Mouse (Mus musculus): Measurements from ENCODE around the gene Zkscan16. TPM values are rescaled to one million over a fixed set of nuclear protein-coding genes. Genes with fewer than 3 reads are reported as not detected.

Zkscan16 gene
- polyA plus RNA-seq, 1 experiment from 2014 or later, result 1.2 TPM

GRCm38 (mm10) chr4:59002948-59003805 is 59.7 kb downstream of the Zkscan16 start, which contains the start of gene Gm20503:
Gene Gm20503 (plus strand): TSS chr4:59003210.
- no peaks in the 10 kb centered on the region for H3K9me3 ChIP-seq (ENCODE audit: control insufficient read depth, low read length)
- peak; percentile 96 for ATAC-seq (ENCODE audit: low FRiP score, low TSS enrichment)
- H3K4me2 ChIP-seq (replicated peaks; ENCODE audit: low read depth, low read length), result peak within 1 kb of the TSS; percentile 60
- no peaks in the 10 kb centered on the region for H3K27me3 ChIP-seq (ENCODE audit: control insufficient read depth, insufficient read depth, low read length)
- peak within 1 kb of the TSS; percentile 80 for H3K27ac ChIP-seq (ENCODE audit: low read depth, low read length)
- peak within 1 kb of the TSS; percentile 91 for H3K9ac ChIP-seq (ENCODE audit: low read depth, low read length)
- H3K36me3 ChIP-seq (ENCODE audit: control insufficient read depth, insufficient read depth, low read length), result no peaks in the 10 kb centered on the region
- under 1% methylated on average over 78 of the region's 89 CpGs for WGBS
- H3K4me3 ChIP-seq (ENCODE audit: low read length), result peak within 1 kb of the TSS; percentile 88
- peaks cover 5% of the 10 kb centered on the region; the same call in 1 of the 2 replicates for H3K4me1 ChIP-seq (ENCODE audit: control insufficient read depth, insufficient read depth, low read length)

DNA sequence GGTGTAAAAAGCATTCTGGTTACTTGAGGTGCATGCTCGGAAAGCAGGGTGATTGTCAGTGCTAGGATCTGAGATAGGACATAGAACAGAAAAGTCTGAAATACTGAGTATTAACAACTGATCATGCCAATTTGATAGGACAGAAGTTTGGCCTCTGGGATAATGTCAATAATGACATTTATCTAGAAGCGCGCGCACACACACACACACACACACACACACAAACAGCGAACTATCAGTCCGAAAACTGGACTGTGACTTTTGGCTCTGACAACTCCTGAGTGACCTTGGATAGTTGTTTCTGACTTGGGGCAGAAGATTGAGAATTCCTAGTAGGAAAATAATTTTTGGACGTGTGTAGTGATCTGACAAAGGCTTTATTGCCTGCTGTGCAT is 60.4 kb downstream of the Zkscan16 start:
- peaks cover 5% of the 10 kb centered on the region; the same call in 1 of the 2 replicates for H3K4me1 ChIP-seq (ENCODE audit: control insufficient read depth, insufficient read depth, low read length)
- no peaks in the 10 kb centered on the region for H3K9me3 ChIP-seq (ENCODE audit: control insufficient read depth, low read length)
- H3K27ac ChIP-seq (ENCODE audit: low read depth, low read length), result no peak overlapping the region
- peak overlapping the region; percentile 88 for H3K4me3 ChIP-seq (ENCODE audit: low read length)
- peak overlapping the region; percentile 91; the same call in 1 of the 2 replicates for H3K9ac ChIP-seq (ENCODE audit: low read depth, low read length)
- no peaks in the 10 kb centered on the region for H3K27me3 ChIP-seq (ENCODE audit: control insufficient read depth, insufficient read depth, low read length)
- 39% methylated on average over 7 of the region's 7 CpGs for WGBS
- H3K4me2 ChIP-seq (replicated peaks; ENCODE audit: low read depth, low read length), result peak overlapping the region; percentile 60
- no peak for ATAC-seq (ENCODE audit: low FRiP score, low TSS enrichment)
- H3K36me3 ChIP-seq (ENCODE audit: control insufficient read depth, insufficient read depth, low read length), result no peaks in the 10 kb centered on the region

- H3K27ac ChIP-seq (ENCODE audit: low read depth, low read length), result no peak overlapping the region
- no peaks in the 10 kb centered on the region for H3K36me3 ChIP-seq (ENCODE audit: control insufficient read depth, insufficient read depth, low read length)
- no peak overlapping the region for H3K9ac ChIP-seq (ENCODE audit: low read depth, low read length)
- peaks cover 8% of the 10 kb centered on the region; the same call in 1 of the 2 replicates for H3K4me1 ChIP-seq (ENCODE audit: control insufficient read depth, insufficient read depth, low read length)
- ATAC-seq (ENCODE audit: low FRiP score, low TSS enrichment), result no peak
- no peaks in the 10 kb centered on the region for H3K27me3 ChIP-seq (ENCODE audit: control insufficient read depth, insufficient read depth, low read length)
- H3K4me2 ChIP-seq (replicated peaks; ENCODE audit: low read depth, low read length), result no peak overlapping the region
- H3K9me3 ChIP-seq (ENCODE audit: control insufficient read depth, low read length), result no peaks in the 10 kb centered on the region
- WGBS, result 27% methylated on average over 8 of the region's 8 CpGs
- H3K4me3 ChIP-seq (ENCODE audit: low read length), result no peak overlapping the region
Measured at GRCm38 (mm10) chr4:59006211-59006610, 62.8 kb downstream of the Zkscan16 start.

DNA sequence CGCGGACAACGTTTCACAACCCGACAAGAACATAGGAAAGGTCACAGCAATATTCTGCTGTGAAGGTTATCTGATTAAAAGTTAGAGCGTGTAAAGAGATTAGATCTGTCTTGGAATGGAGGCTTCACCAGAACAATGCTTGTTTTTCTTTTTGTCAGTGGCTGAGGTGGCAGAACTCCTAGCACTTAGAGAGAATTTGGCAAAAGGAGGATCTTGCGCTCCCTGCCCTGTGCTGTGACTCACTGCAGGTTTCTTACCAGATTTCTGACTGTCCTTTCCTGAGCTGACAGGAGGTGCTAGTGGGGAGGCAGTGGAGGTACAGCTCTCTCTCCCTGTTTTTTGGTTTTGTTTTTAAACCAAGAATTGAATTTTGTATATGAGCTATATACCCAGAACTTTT is 63.6 kb downstream of the Zkscan16 start:
- Histone ChIP-seq H3K27me3 (ENCODE audit: control insufficient read depth, insufficient read depth, low read length) (no peaks in the 10 kb centered on the region), H3K27ac (ENCODE audit: low read depth, low read length) (no peak overlapping the region), H3K4me1 (ENCODE audit: control insufficient read depth, insufficient read depth, low read length) (peaks cover 8% of the 10 kb centered on the region; the same call in 1 of the 2 replicates), H3K4me3 (ENCODE audit: low read length) (no peak overlapping the region), H3K36me3 (ENCODE audit: control insufficient read depth, insufficient read depth, low read length) (no peaks in the 10 kb centered on the region), H3K9ac (ENCODE audit: low read depth, low read length) (no peak overlapping the region), H3K4me2 (replicated peaks; ENCODE audit: low read depth, low read length) (no peak overlapping the region), H3K9me3 (ENCODE audit: control insufficient read depth, low read length) (no peaks in the 10 kb centered on the region)
- 81% methylated on average over 6 of the region's 6 CpGs for WGBS
- no peak for ATAC-seq (ENCODE audit: low FRiP score, low TSS enrichment)

Other genes with a start within 250 kb of the Zkscan16 start
- gene Olfr267, start 155.9 kb upstream of the Zkscan16 start, polyA plus RNA-seq (2014; fragmentation: Nextera tagmentation; extraction: Ambion mirVana), result 0.12 TPM in 1 of 2 replicates, not detected in the other
- 25.0 and 51.2 TPM in 2 replicates for gene Ecpas, start 30.9 kb upstream of the Zkscan16 start, polyA plus RNA-seq (2014; fragmentation: Nextera tagmentation; extraction: Ambion mirVana)
- gene Ptgr1, start 43.5 kb downstream of the Zkscan16 start, polyA plus RNA-seq (2014; fragmentation: Nextera tagmentation; extraction: Ambion mirVana), result 25.3 and 29.2 TPM in 2 replicates
- gene Dnajc25, start 51.4 kb downstream of the Zkscan16 start, polyA plus RNA-seq (2014; fragmentation: Nextera tagmentation; extraction: Ambion mirVana), result 12.5 and 14.0 TPM in 2 replicates
- gene Gm20503, start 59.6 kb downstream of the Zkscan16 start, polyA plus RNA-seq (2014; fragmentation: Nextera tagmentation; extraction: Ambion mirVana), result 10.8 and 14.6 TPM in 2 replicates
- gene Gng10, start 91.5 kb downstream of the Zkscan16 start, polyA plus RNA-seq (2014; fragmentation: Nextera tagmentation; extraction: Ambion mirVana), result 113 and 148 TPM in 2 replicates
- not detected in 2 replicates for gene AI481877, start 195.4 kb downstream of the Zkscan16 start, polyA plus RNA-seq (2014; fragmentation: Nextera tagmentation; extraction: Ambion mirVana)
- gene Ugcg, start 245.6 kb downstream of the Zkscan16 start, polyA plus RNA-seq (2014; fragmentation: Nextera tagmentation; extraction: Ambion mirVana), result 12.7 and 16.0 TPM in 2 replicates